Mouse (Mus musculus): ENCODE measurements around the gene Lrrc34.

GRCm38 (mm10) chr3:30690976-30691375 is 43.3 kb upstream of the Lrrc34 start:
- TF ChIP-seq ZC3H11A (IDR thresholded peaks at IDR 0.05; ENCODE audit: low read depth, low read length) (no peak), SIN3A (IDR thresholded peaks at IDR 0.05; ENCODE audit: low read length) (no peak), MEF2A (IDR thresholded peaks at IDR 0.05; ENCODE audit: borderline replicate concordance, low read depth, low read length) (no peak), POLR2A (IDR thresholded peaks at IDR 0.05; ENCODE audit: low read depth, low read length) (no peak), CTCF (conservative IDR thresholded peaks at IDR 0.05 in 1 of 2, IDR thresholded peaks at IDR 0.05 in 1 of 2; ENCODE audit: low read depth in 2 of 2, low read length in 2 of 2) (no peak), JUN (IDR thresholded peaks at IDR 0.05; ENCODE audit: insufficient read depth, low read depth, low read length) (no peak), MAZ (IDR thresholded peaks at IDR 0.05; ENCODE audit: low read depth, low read length) (no peak)
